Mouse (Mus musculus): Measurements from ENCODE around the gene Nup62. TPM values are rescaled to one million over a fixed set of nuclear protein-coding genes. Genes with fewer than 3 reads are reported as not detected.

Gene Nup62
- total RNA-seq, 1 experiment = 98.0 TPM

- no peaks in the 10 kb centered on the region for H3K9me3 ChIP-seq (ENCODE audit: control insufficient read depth, insufficient read depth, low read depth, low read length)
- peaks cover 34% of the 10 kb centered on the region for H3K36me3 ChIP-seq (ENCODE audit: control insufficient read depth, insufficient read depth, low read length, poor library complexity, severe bottlenecking)
These were observed 24.5 kb downstream of the Nup62 start for GRCm38 (mm10) chr7:44840426-44840825.

GRCm38 (mm10) chr7:44841825-44842463 is 26.1 kb downstream of the Nup62 start:
- in situ Hi-C loops (cut with MboI; ENCODE audit: low sequenced_read_pairs in 2 of 2, unreplicated experiment in 2 of 2) = no loop called here
- no peak for TF ChIP-seq MAFK (IDR thresholded peaks at IDR 0.05; ENCODE audit: insufficient read depth, low read depth, low read length)
- TF ChIP-seq HCFC1 (IDR thresholded peaks at IDR 0.05; ENCODE audit: borderline replicate concordance, insufficient read depth, low read length) = no peak
- TF ChIP-seq ZNF384 (IDR thresholded peaks at IDR 0.05; ENCODE audit: low read depth, low read length) = no peak
- TF ChIP-seq ZC3H11A (IDR thresholded peaks at IDR 0.05; ENCODE audit: borderline replicate concordance, low read depth, low read length) = no peak
- no peak for TF ChIP-seq CHD2 (IDR thresholded peaks at IDR 0.05; ENCODE audit: low read depth, low read length)
- no peak overlapping the region for H3K27ac ChIP-seq (ENCODE audit: insufficient read depth, low read depth, low read length, poor library complexity, severe bottlenecking)
- no peak for DNase-seq (ENCODE audit: low read depth, low spot score)
- peaks cover 0 to 5% of the 10 kb centered on the region in 2 experiments; a peak in 1 of 4 replicates for H3K4me1 ChIP-seq (ENCODE audit: control insufficient read depth in 2 of 2, insufficient read depth in 2 of 2, low read length in 2 of 2, poor library complexity in 1 of 2)
- no peak overlapping the region for H3K4me3 ChIP-seq (ENCODE audit: insufficient read depth in 1 of 2, low read depth in 1 of 2, low read length in 2 of 2, poor library complexity in 1 of 2, severe bottlenecking in 1 of 2)
- H3K9ac ChIP-seq (ENCODE audit: insufficient read depth, low read depth, low read length, poor library complexity, severe bottlenecking) = no peak overlapping the region
- H3K9me3 ChIP-seq (ENCODE audit: control insufficient read depth, insufficient read depth, low read depth, low read length) = no peaks in the 10 kb centered on the region
- peaks cover 44% of the 10 kb centered on the region for H3K36me3 ChIP-seq (ENCODE audit: control insufficient read depth, insufficient read depth, low read length, poor library complexity, severe bottlenecking)

More at GRCm38 (mm10) chr7:44840426-44840825, 24.5 kb downstream of the Nup62 start:
- H3K9ac ChIP-seq (ENCODE audit: insufficient read depth, low read depth, low read length, poor library complexity, severe bottlenecking) = no peak overlapping the region
- no peak overlapping the region for H3K27ac ChIP-seq (ENCODE audit: insufficient read depth, low read depth, low read length, poor library complexity, severe bottlenecking)
- TF ChIP-seq CHD2 (IDR thresholded peaks at IDR 0.05; ENCODE audit: low read depth, low read length) (no peak), HCFC1 (IDR thresholded peaks at IDR 0.05; ENCODE audit: borderline replicate concordance, insufficient read depth, low read length) (no peak), ZC3H11A (IDR thresholded peaks at IDR 0.05; ENCODE audit: borderline replicate concordance, low read depth, low read length) (no peak), MAFK (IDR thresholded peaks at IDR 0.05; ENCODE audit: insufficient read depth, low read depth, low read length) (no peak), ZNF384 (IDR thresholded peaks at IDR 0.05; ENCODE audit: low read depth, low read length) (no peak)
- no peak for DNase-seq (ENCODE audit: low read depth, low spot score)
- peaks cover 0 to 8% of the 10 kb centered on the region in 2 experiments; a peak in 1 of 4 replicates for H3K4me1 ChIP-seq (ENCODE audit: control insufficient read depth in 2 of 2, insufficient read depth in 2 of 2, low read length in 2 of 2, poor library complexity in 1 of 2)
- in situ Hi-C loops (cut with MboI; ENCODE audit: low sequenced_read_pairs in 2 of 2, unreplicated experiment in 2 of 2) = no loop called here
- H3K4me3 ChIP-seq (ENCODE audit: insufficient read depth in 1 of 2, low read depth in 1 of 2, low read length in 2 of 2, poor library complexity in 1 of 2, severe bottlenecking in 1 of 2) = no peak overlapping the region

GRCm38 (mm10) chr7:44845006-44845405 is 29.1 kb downstream of the Nup62 start:
- in situ Hi-C loops (cut with MboI; ENCODE audit: low sequenced_read_pairs in 2 of 2, unreplicated experiment in 2 of 2) = no loop called here
- H3K4me3 ChIP-seq (ENCODE audit: insufficient read depth in 1 of 2, low read depth in 1 of 2, low read length in 2 of 2, poor library complexity in 1 of 2, severe bottlenecking in 1 of 2) = no peak overlapping the region
- H3K4me1 ChIP-seq (ENCODE audit: control insufficient read depth in 2 of 2, insufficient read depth in 2 of 2, low read length in 2 of 2, poor library complexity in 1 of 2) = peaks cover 0 to 8% of the 10 kb centered on the region in 2 experiments; a peak in 1 of 4 replicates
- DNase-seq (ENCODE audit: low read depth, low spot score) = no peak
- H3K9me3 ChIP-seq (ENCODE audit: control insufficient read depth, insufficient read depth, low read depth, low read length) = no peaks in the 10 kb centered on the region
- peaks cover 44% of the 10 kb centered on the region for H3K36me3 ChIP-seq (ENCODE audit: control insufficient read depth, insufficient read depth, low read length, poor library complexity, severe bottlenecking)
- no peak for TF ChIP-seq HCFC1 (IDR thresholded peaks at IDR 0.05; ENCODE audit: borderline replicate concordance, insufficient read depth, low read length)
- no peak for TF ChIP-seq MAFK (IDR thresholded peaks at IDR 0.05; ENCODE audit: insufficient read depth, low read depth, low read length)
- TF ChIP-seq CHD2 (IDR thresholded peaks at IDR 0.05; ENCODE audit: low read depth, low read length) = no peak
- TF ChIP-seq ZNF384 (IDR thresholded peaks at IDR 0.05; ENCODE audit: low read depth, low read length) = no peak
- no peak for TF ChIP-seq ZC3H11A (IDR thresholded peaks at IDR 0.05; ENCODE audit: borderline replicate concordance, low read depth, low read length)
- no peak overlapping the region for H3K9ac ChIP-seq (ENCODE audit: insufficient read depth, low read depth, low read length, poor library complexity, severe bottlenecking)
- H3K27ac ChIP-seq (ENCODE audit: insufficient read depth, low read depth, low read length, poor library complexity, severe bottlenecking) = no peak overlapping the region

- TF ChIP-seq HCFC1 (IDR thresholded peaks at IDR 0.05; ENCODE audit: borderline replicate concordance, insufficient read depth, low read length) = no peak
- no peak for TF ChIP-seq CHD2 (IDR thresholded peaks at IDR 0.05; ENCODE audit: low read depth, low read length)
- TF ChIP-seq MAFK (IDR thresholded peaks at IDR 0.05; ENCODE audit: insufficient read depth, low read depth, low read length) = no peak
- TF ChIP-seq ZNF384 (IDR thresholded peaks at IDR 0.05; ENCODE audit: low read depth, low read length) = no peak
- TF ChIP-seq ZC3H11A (IDR thresholded peaks at IDR 0.05; ENCODE audit: borderline replicate concordance, low read depth, low read length) = no peak
- Histone ChIP-seq H3K9ac (ENCODE audit: insufficient read depth, low read depth, low read length, poor library complexity, severe bottlenecking) (no peak overlapping the region), H3K27ac (ENCODE audit: insufficient read depth, low read depth, low read length, poor library complexity, severe bottlenecking) (no peak overlapping the region), H3K4me1 (ENCODE audit: control insufficient read depth in 2 of 2, insufficient read depth in 2 of 2, low read length in 2 of 2, poor library complexity in 1 of 2) (peaks cover 0 to 10% of the 10 kb centered on the region in 2 experiments; a peak in 1 of 4 replicates), H3K9me3 (ENCODE audit: control insufficient read depth, insufficient read depth, low read depth, low read length) (no peaks in the 10 kb centered on the region), H3K36me3 (ENCODE audit: control insufficient read depth, insufficient read depth, low read length, poor library complexity, severe bottlenecking) (peaks cover 36% of the 10 kb centered on the region), H3K4me3 (ENCODE audit: insufficient read depth in 1 of 2, low read depth in 1 of 2, low read length in 2 of 2, poor library complexity in 1 of 2, severe bottlenecking in 1 of 2) (no peak overlapping the region)
- in situ Hi-C loops (cut with MboI; ENCODE audit: low sequenced_read_pairs in 2 of 2, unreplicated experiment in 2 of 2) = no loop called here
- no peak for DNase-seq (ENCODE audit: low read depth, low spot score)
These were observed 30.9 kb downstream of the Nup62 start for GRCm38 (mm10) chr7:44846804-44847203.
